Comparison of ENCODE assay signal across 8 mouse cellular contexts in the genomic region with DNA sequence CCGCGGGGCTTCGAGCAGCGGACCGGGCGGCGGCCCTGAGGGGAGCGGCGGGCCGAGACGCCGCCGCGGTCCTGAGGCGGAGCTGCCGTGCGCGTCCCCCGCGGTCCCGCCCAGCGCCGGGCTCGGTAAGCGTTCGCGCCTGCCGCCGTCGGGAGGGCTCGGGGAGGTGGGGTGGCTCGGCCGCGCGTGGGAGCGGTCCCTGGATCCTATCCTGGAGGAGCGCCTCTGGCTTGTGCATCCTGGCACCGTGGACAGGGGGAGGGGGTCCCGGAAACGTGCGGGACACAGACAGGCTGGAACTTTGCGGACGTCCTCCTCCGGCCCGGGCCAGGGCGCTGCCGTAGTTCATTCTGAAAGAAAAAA. TPM values are rescaled to one million over a fixed set of nuclear protein-coding genes. Genes with fewer than 3 reads are reported as not detected.
DNase-seq lines count a peak whose midpoint lies in the region; ATAC-seq and TF ChIP-seq lines count a peak whose summit lies in the region.

No protein-coding gene starts in this region.

- no peaks in the 10 kb centered on the region for H3K9me3 ChIP-seq in ES-E14 (ENCODE audit: control insufficient read depth, insufficient read depth, low read depth, low read length)
- H3K9me3 ChIP-seq in forebrain, embryonic 14.5 days (replicated peaks; ENCODE audit: control insufficient read depth, low read length): no peaks in the 10 kb centered on the region
- H3K9me3 ChIP-seq in hindbrain, embryonic 10.5 days: no peaks in the 10 kb centered on the region
- no peaks in the 10 kb centered on the region for H3K9me3 ChIP-seq in lung, embryonic 15.5 days

- 0 out of 2 replicates have a peak, but pooled peaks cover 2% of the 10 kb centered on the region for H3K36me3 ChIP-seq in ES-E14 (ENCODE audit: control insufficient read depth, insufficient read depth, low read length, poor library complexity, severe bottlenecking)
- H3K36me3 ChIP-seq in forebrain, embryonic 14.5 days (ENCODE audit: control insufficient read depth, insufficient read depth, low read length): peaks cover 3% of the 10 kb centered on the region
- H3K36me3 ChIP-seq in hindbrain, embryonic 10.5 days: peaks cover 9% of the 10 kb centered on the region; the same call in 1 of the 2 replicates
- H3K36me3 ChIP-seq in lung, embryonic 15.5 days: no peaks in the 10 kb centered on the region

- peak overlapping the region; percentile 87 for H3K4me2 ChIP-seq in forebrain, embryonic 14.5 days (ENCODE audit: low read length)
- peak overlapping the region; percentile 82 for H3K4me2 ChIP-seq in lung, embryonic 15.5 days

- in situ Hi-C loops in ES-E14 (cut with MboI; ENCODE audit: low sequenced_read_pairs in 2 of 2, unreplicated experiment in 2 of 2): no loop called here

- H3K9ac ChIP-seq in ES-E14 (ENCODE audit: insufficient read depth, low read depth, low read length, poor library complexity, severe bottlenecking): peak overlapping the region; percentile 89
- H3K9ac ChIP-seq in forebrain, embryonic 14.5 days (ENCODE audit: low read length): peak overlapping the region; percentile 92
- H3K9ac ChIP-seq in lung, embryonic 15.5 days: peak overlapping the region; percentile 83

- H3K27ac ChIP-seq in ES-E14 (ENCODE audit: insufficient read depth, low read depth, low read length, poor library complexity, severe bottlenecking): no peak overlapping the region
- H3K27ac ChIP-seq in forebrain, embryonic 14.5 days (ENCODE audit: low read depth, low read length): peak overlapping the region; percentile 68; the same call in 1 of the 2 replicates
- peak overlapping the region; percentile 94 for H3K27ac ChIP-seq in hindbrain, embryonic 10.5 days
- peak overlapping the region; percentile 81 for H3K27ac ChIP-seq in lung, embryonic 15.5 days

- peak; percentile 90 for ATAC-seq in forebrain, embryonic 14.5 days
- peak; percentile 84 for ATAC-seq in lung, embryonic 15.5 days (ENCODE audit: borderline replicate concordance, extremely low read depth, low FRiP score, low TSS enrichment)

- no peaks in the 10 kb centered on the region for H3K4me1 ChIP-seq in ES-E14 (ENCODE audit: control insufficient read depth in 2 of 2, insufficient read depth in 2 of 2, low read length in 2 of 2, poor library complexity in 1 of 2)
- H3K4me1 ChIP-seq in forebrain, embryonic 14.5 days (ENCODE audit: control insufficient read depth, insufficient read depth, low read length): peaks cover 15% of the 10 kb centered on the region
- H3K4me1 ChIP-seq in hindbrain, embryonic 10.5 days (replicated peaks): peaks cover 38% of the 10 kb centered on the region
- H3K4me1 ChIP-seq in lung, embryonic 15.5 days: peaks cover 29% of the 10 kb centered on the region

- H3K4me3 ChIP-seq in ES-E14 (ENCODE audit: insufficient read depth in 1 of 2, low read depth in 1 of 2, low read length in 2 of 2, poor library complexity in 1 of 2, severe bottlenecking in 1 of 2): peak overlapping the region; percentile 85 to 96
- peak overlapping the region; percentile 91 for H3K4me3 ChIP-seq in forebrain, embryonic 14.5 days (ENCODE audit: low read depth, low read length)
- H3K4me3 ChIP-seq in hindbrain, embryonic 10.5 days: peak overlapping the region; percentile 94
- H3K4me3 ChIP-seq in lung, embryonic 15.5 days: peak overlapping the region; percentile 94

- no peaks in the 10 kb centered on the region for H3K27me3 ChIP-seq in forebrain, embryonic 14.5 days (replicated peaks; ENCODE audit: control insufficient read depth, insufficient read depth, low read length)
- H3K27me3 ChIP-seq in hindbrain, embryonic 10.5 days (ENCODE audit: insufficient read depth, poor library complexity, severe bottlenecking): peaks cover 26% of the 10 kb centered on the region
- peaks cover 17% of the 10 kb centered on the region; the same call in 1 of the 2 replicates for H3K27me3 ChIP-seq in lung, embryonic 15.5 days

- DNase-seq in ES-E14 (ENCODE audit: low read depth, low spot score): no peak
- peak; percentile 83 for DNase-seq in brain, adult 2 months (ENCODE audit: low read depth, low spot score)
- DNase-seq in forebrain, embryonic 14.5 days (ENCODE audit: low spot score): no peak
- DNase-seq in hindbrain, embryonic 10.5 days (ENCODE audit: low spot score): no peak
- peak; percentile 71 to 80 for DNase-seq in layer of hippocampus, postnatal 10 days (ENCODE audit: low spot score in 2 of 2)
- DNase-seq in ovary, postnatal 10 days (ENCODE audit: low spot score): peak; percentile 69
- no peak for DNase-seq in natural killer cell, adult 2 months (ENCODE audit: low spot score in 2 of 2)

- 0% methylated on average over 45 of the region's 47 CpGs for WGBS in forebrain, embryonic 14.5 days
- WGBS in hindbrain, embryonic 10.5 days: under 1% methylated on average over 47 of the region's 47 CpGs
- under 1% methylated on average over 47 of the region's 47 CpGs for WGBS in lung, embryonic 15.5 days

TF ChIP-seq in ES-E14, 5 proteins besides CTCF, POLR2A, EP300 and RAD21:
- TF ChIP-seq ZNF384 (IDR thresholded peaks at IDR 0.05; ENCODE audit: low read depth, low read length): no peak
- TF ChIP-seq CHD2 (IDR thresholded peaks at IDR 0.05; ENCODE audit: low read depth, low read length): no peak
- no peak for TF ChIP-seq HCFC1 (IDR thresholded peaks at IDR 0.05; ENCODE audit: borderline replicate concordance, insufficient read depth, low read length)
- TF ChIP-seq ZC3H11A (IDR thresholded peaks at IDR 0.05; ENCODE audit: borderline replicate concordance, low read depth, low read length): no peak
- no peak for TF ChIP-seq MAFK (IDR thresholded peaks at IDR 0.05; ENCODE audit: insufficient read depth, low read depth, low read length)

RNA-seq across cellular contexts. Expression of a gene that starts 0.3 kb away (rescaled TPM):
- 35.1 and 40.6 TPM in 2 replicates for total RNA-seq in ES-E14 (2012; rRNA removed)
- polyA plus RNA-seq in forebrain, embryonic 14.5 days (2014; fragmentation: Nextera tagmentation; extraction: Ambion mirVana): 130 and 135 TPM in 2 replicates
- polyA plus RNA-seq in hindbrain, embryonic 10.5 days (2016; fragmentation: Nextera tagmentation; extraction: Ambion mirVana): 86.7 TPM in 2 replicates
- total RNA-seq in layer of hippocampus, postnatal 10 days (2021): 100 to 1,000 TPM; 283 to 297 TPM
- polyA plus RNA-seq in lung, embryonic 15.5 days (2015; fragmentation: Nextera tagmentation; extraction: Ambion mirVana): 72.9 and 80.7 TPM in 2 replicates

RNA-seq across cellular contexts. Expression of a gene that starts 25.9 kb away (rescaled TPM):
- 13.1 and 14.4 TPM in 2 replicates for total RNA-seq in ES-E14 (2012; rRNA removed)
- polyA plus RNA-seq in forebrain, embryonic 14.5 days (2014; fragmentation: Nextera tagmentation; extraction: Ambion mirVana): 8.9 and 12.0 TPM in 2 replicates
- 11.3 and 13.1 TPM in 2 replicates for polyA plus RNA-seq in hindbrain, embryonic 10.5 days (2016; fragmentation: Nextera tagmentation; extraction: Ambion mirVana)
- total RNA-seq in layer of hippocampus, postnatal 10 days (2021): 10 to 100 TPM; 19.1 to 23.3 TPM
- polyA plus RNA-seq in lung, embryonic 15.5 days (2015; fragmentation: Nextera tagmentation; extraction: Ambion mirVana): 14.7 and 15.9 TPM in 2 replicates

RNA-seq across cellular contexts. Expression of a gene that starts 26.3 kb away (rescaled TPM):
- total RNA-seq in ES-E14 (2012; rRNA removed): 111 and 164 TPM in 2 replicates
- polyA plus RNA-seq in forebrain, embryonic 14.5 days (2014; fragmentation: Nextera tagmentation; extraction: Ambion mirVana): 92.2 and 99.3 TPM in 2 replicates
- 120 TPM in 2 replicates for polyA plus RNA-seq in hindbrain, embryonic 10.5 days (2016; fragmentation: Nextera tagmentation; extraction: Ambion mirVana)
- 10 to 100 TPM; 87.1 to 98.7 TPM for total RNA-seq in layer of hippocampus, postnatal 10 days (2021)
- polyA plus RNA-seq in lung, embryonic 15.5 days (2015; fragmentation: Nextera tagmentation; extraction: Ambion mirVana): 80.5 and 88.4 TPM in 2 replicates

RNA-seq across cellular contexts. Expression of a gene that starts 44.1 kb away (rescaled TPM):
- not detected in 2 replicates for total RNA-seq in ES-E14 (2012; rRNA removed)
- not detected in 2 replicates for polyA plus RNA-seq in forebrain, embryonic 14.5 days (2014; fragmentation: Nextera tagmentation; extraction: Ambion mirVana)
- not detected in 2 replicates for polyA plus RNA-seq in hindbrain, embryonic 10.5 days (2016; fragmentation: Nextera tagmentation; extraction: Ambion mirVana)
- not detected for total RNA-seq in layer of hippocampus, postnatal 10 days (2021)
- not detected in 2 replicates for polyA plus RNA-seq in lung, embryonic 15.5 days (2015; fragmentation: Nextera tagmentation; extraction: Ambion mirVana)

RNA-seq across cellular contexts. Expression of a gene that starts 45.4 kb away (rescaled TPM):
- not detected in 2 replicates for total RNA-seq in ES-E14 (2012; rRNA removed)
- not detected in 2 replicates for polyA plus RNA-seq in forebrain, embryonic 14.5 days (2014; fragmentation: Nextera tagmentation; extraction: Ambion mirVana)
- polyA plus RNA-seq in hindbrain, embryonic 10.5 days (2016; fragmentation: Nextera tagmentation; extraction: Ambion mirVana): 0.25 TPM in 1 of 2 replicates, not detected in the other
- total RNA-seq in layer of hippocampus, postnatal 10 days (2021): not detected
- polyA plus RNA-seq in lung, embryonic 15.5 days (2015; fragmentation: Nextera tagmentation; extraction: Ambion mirVana): not detected in 2 replicates

Comparison
In these comparisons a context has a peak if more than half of its experiments do, and no peak if none do; other contexts are left out.
1. DNase-seq: peak in brain, adult 2 months (single experiment), layer of hippocampus, postnatal 10 days (2 of 2) and ovary, postnatal 10 days (single experiment); none in ES-E14 (single experiment), forebrain, embryonic 14.5 days (single experiment), hindbrain, embryonic 10.5 days (single experiment) and natural killer cell, adult 2 months (0 of 2).
2. Peak in every context shown above with its lines, with median percentiles within 50 percentile points of each other: H3K4me3 ChIP-seq and H3K9ac ChIP-seq.